ENCODE assay signal across 8 mouse cellular contexts in genomic region chr4:141559898-141560263, GRCm38 (mm10). TPM values are rescaled to one million over a fixed set of nuclear protein-coding genes. Genes with fewer than 3 reads are reported as not detected.
DNase-seq lines count a peak whose midpoint lies in the region; ATAC-seq lines count a peak whose summit lies in the region.

No protein-coding gene starts in this region.

- under 1% methylated on average over 9 of the region's 9 CpGs for WGBS in hindbrain, embryonic 15.5 days

- H3K27ac ChIP-seq in hindbrain, embryonic 15.5 days (replicated peaks), result peak overlapping the region; percentile 90

- peak overlapping the region; percentile 36 for H3K4me3 ChIP-seq in hindbrain, embryonic 15.5 days

- ATAC-seq in hindbrain, embryonic 15.5 days (ENCODE audit: low FRiP score, low read depth), result peak; percentile 37; the same call in 1 of the 2 replicates
- peak; percentile 72 for ATAC-seq in megakaryocyte, adult 5-6 weeks (ENCODE audit: poor library complexity, severe bottlenecking)

- peak overlapping the region; percentile 79 for H3K4me2 ChIP-seq in hindbrain, embryonic 15.5 days

- H3K9ac ChIP-seq in hindbrain, embryonic 15.5 days, result peak overlapping the region; percentile 55

- peaks cover 23% of the 10 kb centered on the region for H3K4me1 ChIP-seq in hindbrain, embryonic 15.5 days (replicated peaks)

- no peaks in the 10 kb centered on the region for H3K36me3 ChIP-seq in hindbrain, embryonic 15.5 days

- DNase-seq in NIH3T3 (ENCODE audit: low read depth), result peak; percentile 90
- peak; percentile 92 to 93 for DNase-seq in cerebellum, postnatal 14 days
- DNase-seq in gastrocnemius, adult 18-20 months (ENCODE audit: low spot score), result peak; percentile 87
- DNase-seq in left cerebral cortex, adult 18-20 months (ENCODE audit: low spot score in 2 of 2), result peak; percentile 78 to 84
- peak; percentile 75 to 80 for DNase-seq in right cerebral cortex, postnatal 10 days (ENCODE audit: low spot score in 2 of 2)
- peak; percentile 87 for DNase-seq in urinary bladder, postnatal 14 days (ENCODE audit: low spot score)

- H3K9me3 ChIP-seq in hindbrain, embryonic 15.5 days, result no peaks in the 10 kb centered on the region

- H3K27me3 ChIP-seq in hindbrain, embryonic 15.5 days, result no peaks in the 10 kb centered on the region

RNA-seq across cellular contexts. Expression of gene Spen, which starts 21.5 kb away (rescaled TPM):
- 10 to 100 TPM; 21.4 to 21.9 TPM for total RNA-seq in gastrocnemius, adult 18-20 months (2021)
- polyA plus RNA-seq in hindbrain, embryonic 15.5 days (2015; fragmentation: Nextera tagmentation; extraction: Ambion mirVana), result 15.3 and 17.1 TPM in 2 replicates
- 10 to 100 TPM; 58.4 to 60.6 TPM for total RNA-seq in left cerebral cortex, adult 18-20 months (2021)
- 30.4 and 34.2 TPM in 2 replicates for total RNA-seq in megakaryocyte, adult 5-6 weeks (2015)
- total RNA-seq in megakaryocyte, adult 5-6 weeks (2017), result 28.7 and 39.3 TPM in 2 replicates

RNA-seq across cellular contexts. Expression of gene Fblim1, which starts 46.0 kb away (rescaled TPM):
- 1 to 10 TPM in 1 of 2 experiments, under 1 TPM in 1; 0.90 to 1.1 TPM for total RNA-seq in gastrocnemius, adult 18-20 months (2021)
- 37.7 and 49.9 TPM in 2 replicates for polyA plus RNA-seq in hindbrain, embryonic 15.5 days (2015; fragmentation: Nextera tagmentation; extraction: Ambion mirVana)
- total RNA-seq in left cerebral cortex, adult 18-20 months (2021), result 1 to 10 TPM; 1.4 to 1.6 TPM
- total RNA-seq in megakaryocyte, adult 5-6 weeks (2015), result not detected in 2 replicates
- total RNA-seq in megakaryocyte, adult 5-6 weeks (2017), result not detected in 2 replicates

RNA-seq across cellular contexts. Expression of gene Tmem82, which starts 58.6 kb away (rescaled TPM):
- total RNA-seq in gastrocnemius, adult 18-20 months (2021), result under 1 TPM; 0.55 to 0.62 TPM
- polyA plus RNA-seq in hindbrain, embryonic 15.5 days (2015; fragmentation: Nextera tagmentation; extraction: Ambion mirVana), result 0.36 and 0.58 TPM in 2 replicates
- under 1 TPM; 0.53 to 0.63 TPM for total RNA-seq in left cerebral cortex, adult 18-20 months (2021)
- 0.16 TPM in 1 of 2 replicates, not detected in the other for total RNA-seq in megakaryocyte, adult 5-6 weeks (2015)
- total RNA-seq in megakaryocyte, adult 5-6 weeks (2017), result 0.26 TPM in 1 of 2 replicates, not detected in the other

Comparison
In these comparisons a context has a peak if more than half of its experiments do, and no peak if none do; other contexts are left out.
1. Peak in every context shown above with its lines: DNase-seq, ATAC-seq, H3K4me3 ChIP-seq and H3K27ac ChIP-seq.